Mouse (Mus musculus) stomach, embryonic 15.5 days (tissue): Measurements from ENCODE around the gene Rhbdl2. TPM values are rescaled to one million over a fixed set of nuclear protein-coding genes. Genes with fewer than 3 reads are reported as not detected.

Experiments used
- ATAC-seq: fragments of 200-750 bp; cut with Nextera tagmentation; 2 replicates; pipeline ENCODE4 v1.8.0; 2017; ENCODE audit warnings: low read depth, moderate number of reproducible peaks, moderate TSS enrichment; ENCODE audit not compliant: insufficient read depth, low FRiP score
- H3K27ac ChIP-seq: fragments of 300-500 bp; sonication (generic); 2 replicates; pipeline ENCODE4 v1.5.1; 2015; ENCODE audit warnings: mild to moderate bottlenecking, inconsistent platforms
- H3K27me3 ChIP-seq: fragments of 300-500 bp; sonication (generic); replicated peaks from 2 replicates; pipeline ENCODE4 v1.6.1; 2015; ENCODE audit warnings: inconsistent platforms
- H3K36me3 ChIP-seq: fragments of 300-500 bp; sonication (generic); 2 replicates; pipeline ENCODE4 v1.6.1; 2015; ENCODE audit warnings: inconsistent platforms
- H3K4me1 ChIP-seq: fragments of 300-500 bp; sonication (generic); 2 replicates; pipeline ENCODE4 v1.6.1; 2015; ENCODE audit warnings: inconsistent platforms
- H3K4me2 ChIP-seq: fragments of 300-500 bp; sonication (generic); 2 replicates; pipeline ENCODE4 v1.6.1; 2015; ENCODE audit warnings: mild to moderate bottlenecking, inconsistent platforms
- H3K4me3 ChIP-seq: fragments of 300-500 bp; sonication (generic); replicated peaks from 2 replicates; pipeline ENCODE4 v1.5.1; 2015; ENCODE audit warnings: inconsistent platforms
- H3K9ac ChIP-seq: fragments of 300-500 bp; sonication (generic); 2 replicates; pipeline ENCODE4 v1.6.1; 2015; ENCODE audit warnings: inconsistent platforms
- H3K9me3 ChIP-seq: fragments of 300-500 bp; sonication (generic); 2 replicates; pipeline ENCODE4 v1.6.1; 2016; ENCODE audit warnings: inconsistent platforms
- WGBS: fragments of 180-500 bp; shearing (Covaris S2); methylation state at CpG from one replicate; pipeline ENCODE4 v1.1.7; 2015; 5-methylcytosine and 5-hydroxymethylcytosine counted together
- polyA plus RNA-seq: library from polyadenylated mRNA; unstranded; fragments of >200 nt; fragmentation: Nextera tagmentation; extraction: Ambion mirVana; gene quantifications from 2 replicates; pipeline ENCODE4 v1.2.1, GENCODE M21; 2015

Gene Rhbdl2
- 5.7 and 6.0 TPM in 2 replicates for polyA plus RNA-seq

DNA sequence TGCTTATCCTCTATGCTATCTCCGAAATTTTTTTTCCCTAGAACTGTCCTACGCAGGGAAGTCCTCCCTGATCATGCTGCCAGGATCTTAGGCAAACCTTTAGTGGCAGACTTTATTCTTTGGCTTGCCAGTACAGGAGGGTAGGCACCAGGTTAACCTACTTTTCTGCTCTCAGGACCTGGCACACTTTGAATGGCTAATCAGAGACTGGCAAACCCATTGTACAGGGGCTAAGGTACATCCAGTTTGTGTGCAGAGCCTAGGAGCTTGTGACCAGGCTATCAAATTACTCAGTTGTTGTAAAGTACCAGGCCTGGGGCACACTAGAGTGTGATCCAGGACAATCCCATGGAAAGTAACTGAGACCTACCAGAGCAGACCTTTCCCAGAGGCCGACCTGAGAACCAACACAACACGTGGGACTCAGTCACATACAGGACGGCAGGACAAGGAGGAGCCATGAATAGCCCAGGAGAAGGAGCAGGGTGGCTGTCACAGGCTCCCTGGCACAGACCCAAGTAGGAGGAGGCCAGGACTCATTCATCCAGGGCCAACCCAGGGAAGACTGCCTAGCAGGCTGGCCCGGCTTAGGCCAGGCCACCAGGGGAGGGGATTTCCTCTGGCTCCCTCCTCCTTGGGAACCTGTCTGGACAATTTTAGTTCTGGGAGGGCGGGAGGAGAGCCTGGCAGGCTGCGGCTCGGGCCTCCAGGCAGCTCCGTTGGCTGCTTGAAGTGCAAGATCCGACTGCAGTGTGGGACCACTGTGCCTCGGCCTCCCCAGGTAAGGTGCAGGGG is at the start of gene Rhbdl2:
Gene Rhbdl2, plus strand, starts transcription at position 684 of the 795 bp plus-strand sequence.
- Histone ChIP-seq H3K9ac (no peak within 1 kb of the TSS), H3K4me3 (peak within 1 kb of the TSS; percentile 32), H3K27ac (peak within 1 kb of the TSS; percentile 55; the same call in 1 of the 2 replicates), H3K9me3 (no peaks in the 10 kb centered on the region), H3K27me3 (no peaks in the 10 kb centered on the region), H3K4me2 (peak within 1 kb of the TSS; percentile 45), H3K4me1 (peaks cover 8% of the 10 kb centered on the region; the same call in 1 of the 2 replicates), H3K36me3 (no peaks in the 10 kb centered on the region)
- WGBS: 28% methylated on average over 12 of the region's 12 CpGs
- peak; percentile 85 for ATAC-seq

DNA sequence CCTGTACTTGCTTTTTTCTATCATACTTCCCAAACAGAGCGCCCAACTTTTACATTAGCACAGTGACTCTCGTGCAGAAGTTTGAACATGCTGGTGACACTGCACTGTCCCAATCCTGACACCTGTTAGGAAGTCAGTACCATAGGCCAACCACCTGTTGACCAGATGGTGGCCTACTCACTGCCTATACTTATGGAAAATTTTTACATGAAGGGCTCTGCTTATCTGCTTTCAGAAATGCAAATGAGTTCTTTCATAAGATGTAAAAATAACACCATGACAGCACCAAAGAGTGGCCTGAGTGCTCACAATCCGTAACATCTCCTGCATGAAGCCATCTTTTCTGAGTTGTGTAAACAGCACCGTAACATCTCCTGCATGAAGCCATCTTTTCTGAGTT is 49.0 kb upstream of the Rhbdl2 start:
- Histone ChIP-seq H3K4me3 (no peak overlapping the region), H3K4me2 (no peak overlapping the region), H3K36me3 (peaks cover 30% of the 10 kb centered on the region), H3K4me1 (no peaks in the 10 kb centered on the region), H3K9ac (no peak overlapping the region), H3K27ac (no peak overlapping the region), H3K9me3 (no peaks in the 10 kb centered on the region), H3K27me3 (no peaks in the 10 kb centered on the region)
- ATAC-seq: no peak
- WGBS: 93% methylated on average over 4 of the region's 4 CpGs

- H3K4me1 ChIP-seq: no peaks in the 10 kb centered on the region
- no peak overlapping the region for H3K4me2 ChIP-seq
- WGBS: 77% methylated on average over 1 of the region's 1 CpGs
- no peak overlapping the region for H3K9ac ChIP-seq
- no peak overlapping the region for H3K4me3 ChIP-seq
- no peaks in the 10 kb centered on the region for H3K27me3 ChIP-seq
- ATAC-seq: no peak
- H3K36me3 ChIP-seq: peaks cover 22% of the 10 kb centered on the region
- no peak overlapping the region for H3K27ac ChIP-seq
- no peaks in the 10 kb centered on the region for H3K9me3 ChIP-seq
Measured at GRCm38 (mm10) chr4:123742891-123743290, 44.8 kb upstream of the Rhbdl2 start.

GRCm38 (mm10) chr4:123745221-123745775 is 42.4 kb upstream of the Rhbdl2 start:
- Histone ChIP-seq H3K9ac (no peak overlapping the region), H3K36me3 (peaks cover 11% of the 10 kb centered on the region; the same call in 1 of the 2 replicates), H3K4me3 (no peak overlapping the region), H3K4me1 (peaks cover 11% of the 10 kb centered on the region), H3K27ac (no peak overlapping the region), H3K27me3 (no peaks in the 10 kb centered on the region), H3K4me2 (no peak overlapping the region), H3K9me3 (no peaks in the 10 kb centered on the region)
- 91% methylated on average over 4 of the region's 4 CpGs for WGBS
- ATAC-seq: no peak

GRCm38 (mm10) chr4:123748726-123749415 is 38.8 kb upstream of the Rhbdl2 start:
- peaks cover 11% of the 10 kb centered on the region for H3K4me1 ChIP-seq
- no peak overlapping the region for H3K9ac ChIP-seq
- H3K9me3 ChIP-seq: no peaks in the 10 kb centered on the region
- H3K36me3 ChIP-seq: no peaks in the 10 kb centered on the region
- H3K4me3 ChIP-seq: peak overlapping the region; percentile 99
- WGBS: 10% methylated on average over 10 of the region's 10 CpGs
- peak overlapping the region; percentile 86 for H3K4me2 ChIP-seq
- peak overlapping the region; percentile 85; the same call in 1 of the 2 replicates for H3K27ac ChIP-seq
- H3K27me3 ChIP-seq: no peaks in the 10 kb centered on the region
- no peak for ATAC-seq

DNA sequence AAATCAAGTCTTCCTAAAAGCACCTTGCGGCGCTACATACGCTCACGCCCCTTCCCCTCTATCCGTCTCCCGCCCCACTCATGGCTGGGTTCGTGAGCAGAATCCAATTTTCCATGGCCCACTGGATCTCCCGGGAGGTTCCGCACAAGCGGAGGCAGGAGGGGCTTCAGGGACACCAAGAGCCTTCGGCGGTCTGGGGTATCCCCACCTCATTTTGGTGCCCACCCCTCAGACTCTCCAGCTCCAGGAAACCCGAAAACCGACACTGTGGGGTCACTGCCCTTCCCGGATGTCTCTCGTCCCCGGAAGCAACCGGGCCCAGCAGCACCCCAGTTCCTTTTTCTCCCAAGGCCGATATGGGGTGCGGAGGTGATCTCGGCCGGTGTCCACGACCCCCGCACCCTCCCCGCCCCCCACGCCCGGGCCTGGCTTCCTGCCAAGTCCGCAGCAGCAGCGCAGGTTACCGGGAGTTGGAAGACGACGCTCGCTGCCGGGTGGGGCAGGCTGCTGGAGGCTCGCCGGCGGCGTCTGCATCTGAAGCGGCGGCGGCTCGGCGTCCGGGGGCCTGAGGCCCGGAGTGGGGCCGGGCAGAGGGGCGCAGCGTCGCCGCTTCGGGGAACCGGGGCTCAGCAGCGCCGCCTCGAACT is 38.1 kb upstream of the Rhbdl2 start:
- WGBS: under 1% methylated on average over 53 of the region's 55 CpGs
- no peaks in the 10 kb centered on the region for H3K27me3 ChIP-seq

GRCm38 (mm10) chr4:123750152-123750651 is 37.5 kb upstream of the Rhbdl2 start, which contains the start of gene Akirin1:
Gene Akirin1 (minus strand): TSS chr4:123750345.
- 0% methylated on average over 44 of the region's 46 CpGs for WGBS
- H3K27ac ChIP-seq: peak within 1 kb of the TSS; percentile 85
- peak within 1 kb of the TSS; percentile 86 for H3K4me2 ChIP-seq
- H3K36me3 ChIP-seq: no peaks in the 10 kb centered on the region
- ATAC-seq: peak; percentile 98
- H3K4me3 ChIP-seq: peak within 1 kb of the TSS; percentile 99
- H3K9me3 ChIP-seq: no peaks in the 10 kb centered on the region
- H3K4me1 ChIP-seq: peaks cover 11% of the 10 kb centered on the region
- H3K9ac ChIP-seq: peak within 1 kb of the TSS; percentile 92
- no peaks in the 10 kb centered on the region for H3K27me3 ChIP-seq

More for the DNA sequence above, 38.1 kb upstream of the Rhbdl2 start:
- Histone ChIP-seq H3K9ac (peak overlapping the region; percentile 92), H3K36me3 (no peaks in the 10 kb centered on the region), H3K4me3 (peak overlapping the region; percentile 99), H3K4me2 (peak overlapping the region; percentile 86), H3K9me3 (no peaks in the 10 kb centered on the region), H3K4me1 (peaks cover 11% of the 10 kb centered on the region), H3K27ac (peak overlapping the region; percentile 85)
- peak; percentile 80 for ATAC-seq

DNA sequence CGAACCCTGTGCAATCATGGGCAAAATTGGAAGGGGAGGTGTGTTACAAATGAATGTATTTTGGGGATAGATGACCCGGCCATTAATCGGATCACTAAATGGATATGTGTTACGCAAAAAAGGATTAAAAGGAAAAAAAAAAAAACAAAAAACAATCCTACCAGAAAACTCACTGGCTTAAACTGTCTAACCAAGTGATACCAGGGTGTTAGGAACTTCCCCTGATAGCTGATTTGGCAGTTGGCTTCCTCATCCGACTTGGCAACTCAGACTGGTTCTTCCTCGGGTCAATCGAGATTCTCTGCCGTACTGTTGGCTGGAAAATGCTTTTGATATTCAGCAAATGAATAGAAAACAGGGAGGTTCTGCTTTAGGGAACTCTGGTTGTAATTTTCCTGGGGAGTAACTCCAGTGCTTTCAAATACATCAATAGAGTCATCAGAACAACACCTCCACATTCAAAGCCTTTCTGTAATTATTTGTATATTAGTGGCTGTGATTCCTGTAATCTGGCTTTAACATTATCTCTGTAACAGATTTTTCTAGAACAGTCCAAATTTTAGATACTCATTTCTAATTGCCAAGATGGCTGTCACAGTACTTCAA is 36.9 kb upstream of the Rhbdl2 start:
- WGBS: 1% methylated on average over 8 of the region's 8 CpGs
- H3K36me3 ChIP-seq: no peaks in the 10 kb centered on the region
- no peaks in the 10 kb centered on the region for H3K27me3 ChIP-seq
- H3K4me1 ChIP-seq: peaks cover 11% of the 10 kb centered on the region
- H3K27ac ChIP-seq: no peak overlapping the region
- no peaks in the 10 kb centered on the region for H3K9me3 ChIP-seq
- ATAC-seq: no peak
- peak overlapping the region; percentile 67 for H3K4me2 ChIP-seq
- no peak overlapping the region for H3K9ac ChIP-seq
- peak overlapping the region; percentile 99 for H3K4me3 ChIP-seq

GRCm38 (mm10) chr4:123758306-123758705 is 29.4 kb upstream of the Rhbdl2 start:
- no peaks in the 10 kb centered on the region for H3K36me3 ChIP-seq
- no peaks in the 10 kb centered on the region for H3K4me1 ChIP-seq
- H3K9me3 ChIP-seq: no peaks in the 10 kb centered on the region
- H3K27me3 ChIP-seq: no peaks in the 10 kb centered on the region
- no peak overlapping the region for H3K4me2 ChIP-seq
- H3K9ac ChIP-seq: no peak overlapping the region
- no peak overlapping the region for H3K4me3 ChIP-seq
- 53% methylated on average over 4 of the region's 4 CpGs for WGBS
- no peak overlapping the region for H3K27ac ChIP-seq
- ATAC-seq: no peak

- 52% methylated on average over 6 of the region's 6 CpGs for WGBS
- Histone ChIP-seq H3K27me3 (no peaks in the 10 kb centered on the region), H3K36me3 (no peaks in the 10 kb centered on the region), H3K9me3 (no peaks in the 10 kb centered on the region), H3K27ac (no peak overlapping the region), H3K9ac (no peak overlapping the region), H3K4me1 (no peaks in the 10 kb centered on the region), H3K4me3 (no peak overlapping the region), H3K4me2 (no peak overlapping the region)
- no peak for ATAC-seq
Measured at GRCm38 (mm10) chr4:123765071-123765470, 22.6 kb upstream of the Rhbdl2 start.

- Histone ChIP-seq H3K4me1 (no peaks in the 10 kb centered on the region), H3K36me3 (no peaks in the 10 kb centered on the region), H3K4me3 (no peak overlapping the region), H3K9me3 (no peaks in the 10 kb centered on the region), H3K27me3 (no peaks in the 10 kb centered on the region), H3K9ac (no peak overlapping the region), H3K27ac (no peak overlapping the region), H3K4me2 (no peak overlapping the region)
- WGBS: 68% methylated on average over 3 of the region's 3 CpGs
- ATAC-seq: no peak
Measured at GRCm38 (mm10) chr4:123767807-123768206, 19.9 kb upstream of the Rhbdl2 start.
